Mouse (Mus musculus) natural killer cell, adult 2 months (primary cell): Measurements from ENCODE around the gene Usp29.
"Not testable (repeated sequence)": the region's sequence is repeated elsewhere in the genome, so short reads cannot be mapped to it uniquely, and the experiment has no call there.

Experiments used
- DNase-seq, 2 experiments: peaks; one replicate each; pipeline ENCODE4 v3.0.0; 2022; ENCODE audit warnings: low spot score in 2 of 2

Usp29 gene

GRCm38 (mm10) chr7:6765240-6765639, 34.9 kb downstream of the Usp29 start:
- no peak for DNase-seq

DNA sequence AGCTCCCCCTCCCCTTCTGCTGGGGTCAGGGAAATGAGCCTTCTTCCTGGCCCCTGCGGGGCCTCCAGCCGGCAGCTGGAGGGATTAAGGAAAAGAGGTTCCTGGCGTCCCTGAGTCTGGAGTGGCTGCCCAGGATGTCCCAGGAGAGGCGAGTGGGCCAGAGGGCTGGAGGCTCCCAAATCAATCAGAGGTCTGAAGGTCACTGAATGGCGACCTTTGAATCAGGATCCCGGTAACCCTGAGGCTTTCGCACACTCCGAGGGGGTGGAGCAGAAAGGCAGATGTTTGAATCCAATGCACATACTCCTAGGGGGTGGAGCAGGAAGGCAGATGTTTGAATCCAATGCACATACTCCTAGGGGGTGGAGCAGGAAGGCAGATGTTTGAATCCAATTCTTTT, 39.9 kb downstream of the Usp29 start:
- DNase-seq: no peak

DNA sequence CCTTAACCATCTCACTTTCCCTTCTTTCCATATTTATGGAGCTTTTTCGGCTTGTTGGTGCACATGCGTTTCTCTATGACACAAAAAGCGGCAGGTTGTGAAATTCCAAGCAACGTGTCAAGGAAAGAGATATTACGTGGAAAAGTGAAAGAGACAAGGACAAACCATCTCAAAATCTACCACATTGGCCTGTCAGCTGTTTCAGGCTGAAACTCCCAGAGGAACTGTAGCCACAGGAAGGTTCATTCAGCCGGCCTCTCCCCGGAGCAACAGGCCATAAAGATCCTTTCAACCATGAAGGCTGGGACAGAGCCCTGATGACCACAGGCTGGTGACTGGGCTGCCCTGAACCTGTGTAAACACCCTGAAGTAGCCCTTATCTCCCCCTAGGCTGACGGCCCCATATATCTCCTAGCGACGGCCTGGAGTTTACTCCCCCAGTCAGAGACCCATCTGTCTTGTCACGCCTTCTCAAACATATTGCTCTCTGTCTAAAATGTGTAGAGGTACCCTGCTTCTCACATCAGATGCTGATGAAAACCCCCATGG, 43.6 kb downstream of the Usp29 start:
- DNase-seq: not testable (repeated sequence)

GRCm38 (mm10) chr7:6776314-6777059, 46.1 kb downstream of the Usp29 start:
- DNase-seq: no peak

DNA sequence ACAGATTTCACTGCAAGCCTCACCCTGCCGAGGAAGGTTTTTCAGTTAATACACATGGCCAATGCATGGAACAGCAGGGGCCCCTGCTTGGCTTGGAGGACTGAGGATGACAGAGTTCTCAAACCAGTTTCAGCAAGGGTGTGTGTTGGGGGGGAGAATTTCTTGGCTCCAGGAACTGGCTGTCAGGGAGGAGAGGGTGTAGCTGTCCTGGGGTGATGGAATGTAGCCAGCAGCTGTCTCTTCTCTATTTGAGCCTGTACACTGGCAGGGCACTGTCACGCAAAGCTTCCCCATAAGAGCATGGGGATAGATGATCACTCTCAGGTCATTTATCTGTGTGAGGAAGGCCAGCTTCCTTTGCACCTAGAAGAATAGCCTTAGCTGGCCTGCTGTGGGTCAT, 46.7 kb downstream of the Usp29 start:
- no peak for DNase-seq

DNA sequence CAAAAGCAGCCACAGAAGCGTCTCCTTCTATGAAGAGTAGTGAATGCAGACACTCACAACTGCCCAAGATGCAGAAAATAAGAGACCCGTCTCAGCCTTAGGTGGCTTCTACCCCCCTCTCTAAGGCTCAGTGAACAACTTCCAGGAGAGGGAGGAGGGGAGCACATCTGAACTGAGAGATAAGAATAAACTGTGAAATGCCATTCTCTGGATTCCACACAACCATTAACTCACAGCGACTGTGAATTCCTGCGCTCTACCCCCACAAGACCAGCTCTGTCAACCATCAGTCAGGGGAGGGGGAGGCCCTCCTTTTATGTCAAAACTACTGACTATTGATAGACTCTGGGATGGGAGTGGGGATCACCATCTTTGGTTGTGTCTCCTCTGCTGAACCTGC, 47.3 kb downstream of the Usp29 start:
- no peak for DNase-seq

GRCm38 (mm10) chr7:6779172-6779571, 48.8 kb downstream of the Usp29 start:
- DNase-seq: no peak

- DNase-seq: no peak
Measured at GRCm38 (mm10) chr7:6781541-6781940, 51.2 kb downstream of the Usp29 start.

DNA sequence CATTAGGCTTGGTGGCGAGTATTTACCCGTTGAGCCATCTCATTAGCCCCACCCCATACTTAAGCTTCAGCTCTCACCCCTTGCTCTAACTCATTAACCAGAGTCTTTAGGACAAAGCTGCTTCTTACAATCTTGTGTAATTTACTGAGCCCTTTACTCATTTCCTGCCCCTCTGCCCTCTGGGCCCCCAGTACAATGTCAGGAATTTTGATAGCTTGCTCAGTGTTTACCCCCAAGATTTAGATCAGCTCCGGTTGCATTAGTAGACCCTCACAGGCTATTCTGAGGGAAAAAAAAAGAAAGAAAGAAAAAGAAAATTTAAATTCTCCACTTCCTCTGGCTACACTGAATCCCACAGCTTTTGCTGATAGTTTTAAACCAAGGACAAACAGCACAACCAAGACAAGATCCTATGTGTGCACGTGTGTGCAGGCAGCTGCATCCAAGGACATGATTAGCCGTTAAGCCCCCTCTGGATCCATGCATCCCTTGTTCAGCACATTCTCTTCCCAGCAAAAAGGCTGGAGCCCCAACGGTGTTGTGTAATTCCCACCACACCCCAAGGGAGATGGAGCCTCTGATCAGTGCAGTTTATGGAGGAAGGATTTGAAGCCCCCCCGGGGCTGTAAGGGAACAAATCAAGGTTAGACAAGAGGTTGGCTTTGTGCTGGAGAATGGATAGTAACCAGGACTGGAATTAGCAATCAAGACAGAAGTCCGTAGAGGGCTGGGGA, 54.1 kb downstream of the Usp29 start:
- DNase-seq: no peak

DNA sequence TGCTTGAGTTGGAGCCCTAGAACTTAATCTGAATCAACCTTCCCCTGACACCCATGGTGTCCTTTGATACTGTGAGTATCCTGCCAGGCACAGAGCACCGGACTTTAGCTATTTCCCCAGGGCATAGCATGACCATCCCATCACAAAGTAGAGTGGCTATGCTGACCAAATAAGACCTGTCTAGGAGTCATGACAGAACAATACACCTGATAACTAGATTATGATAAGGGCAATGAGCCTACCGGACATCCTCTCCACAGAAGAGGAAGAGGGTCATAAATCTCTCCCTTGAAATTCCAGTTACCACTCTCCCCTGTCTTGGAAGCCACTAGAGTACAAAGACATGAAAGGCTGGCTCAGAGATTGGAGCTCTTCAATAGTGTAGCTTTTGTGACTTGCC, 56.6 kb downstream of the Usp29 start:
- no peak for DNase-seq

DNA sequence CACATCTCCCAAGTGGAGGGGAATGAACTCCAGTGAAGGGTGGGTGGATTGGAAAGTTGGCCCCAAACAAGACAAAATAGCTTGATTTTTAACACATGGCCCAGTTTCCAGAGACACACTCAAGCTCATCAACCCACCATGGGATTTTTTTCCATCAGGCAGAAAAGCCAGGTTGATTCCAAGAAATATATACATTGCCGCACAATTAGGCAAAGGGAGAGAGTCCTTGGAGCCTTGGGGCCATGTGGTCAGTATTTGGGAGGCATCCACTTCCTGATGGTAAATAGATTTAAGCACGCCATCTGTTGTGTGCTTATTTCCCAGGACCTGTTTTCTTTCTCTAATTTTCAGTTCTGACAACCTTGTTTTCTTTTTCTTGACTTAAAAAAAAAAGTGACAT, 57.7 kb downstream of the Usp29 start:
- no peak for DNase-seq

DNA sequence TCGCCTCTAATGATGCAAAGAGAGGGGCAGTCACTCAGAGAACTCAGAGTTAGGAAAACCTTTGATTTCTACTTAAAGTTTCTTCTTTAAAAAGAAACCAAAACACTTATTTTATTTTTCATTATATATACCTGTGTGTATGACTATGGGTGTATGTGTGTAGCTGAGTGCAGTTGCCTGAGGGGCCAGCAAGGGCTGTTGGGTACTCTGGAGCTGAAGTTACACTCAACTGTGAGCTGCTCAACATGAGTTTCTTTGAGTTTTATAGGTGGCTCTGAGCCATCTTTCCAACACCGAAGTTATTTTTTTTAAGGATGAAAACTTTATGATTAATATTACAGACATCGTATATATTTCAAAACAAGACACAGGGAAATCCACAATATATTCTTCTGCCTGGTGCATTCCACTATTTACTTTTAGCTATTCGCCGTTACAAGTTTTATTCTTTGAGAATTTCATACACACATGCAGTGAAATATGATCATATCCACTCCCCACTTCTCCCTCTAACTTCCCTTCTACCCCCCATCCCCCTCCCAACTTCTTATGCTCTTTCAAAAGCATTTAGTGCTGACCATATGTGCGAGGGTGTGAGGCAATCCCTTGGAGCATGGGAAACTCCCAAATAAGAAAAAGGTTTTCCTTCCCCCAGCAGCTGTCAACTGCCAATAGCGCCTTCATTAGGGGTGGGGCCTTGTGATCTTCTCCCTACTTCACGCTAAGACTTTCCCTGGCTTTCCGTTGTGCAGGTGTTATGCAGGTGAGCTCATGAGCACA, 61.1 kb downstream of the Usp29 start:
- DNase-seq: no peak

- no peak for DNase-seq
Measured at GRCm38 (mm10) chr7:6793240-6793639, 62.9 kb downstream of the Usp29 start.

- DNase-seq: no peak
Measured at GRCm38 (mm10) chr7:6793811-6794210, 63.4 kb downstream of the Usp29 start.

DNA sequence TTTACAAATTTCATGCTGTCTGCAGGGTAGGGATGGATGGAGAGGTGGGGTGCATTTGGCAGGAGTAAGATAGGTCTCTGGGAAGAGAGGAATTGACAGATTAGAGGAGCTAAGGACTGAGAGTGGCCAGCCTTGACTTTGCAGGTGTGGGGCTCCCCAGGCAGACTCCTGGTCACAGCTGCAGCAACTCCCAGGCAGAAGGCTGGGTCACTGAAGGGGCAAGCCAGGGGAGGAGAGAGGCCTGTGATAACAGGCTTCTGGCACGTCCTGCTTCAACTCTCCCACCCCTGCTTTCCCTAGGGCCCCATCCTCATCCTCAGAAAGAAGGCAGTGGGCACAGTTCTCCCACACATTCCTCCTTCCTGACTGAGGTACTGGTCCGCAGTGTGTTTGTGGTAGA, 67.0 kb downstream of the Usp29 start:
- DNase-seq: no peak

- DNase-seq: no peak
Measured at GRCm38 (mm10) chr7:6799105-6799805, 68.9 kb downstream of the Usp29 start.

DNA sequence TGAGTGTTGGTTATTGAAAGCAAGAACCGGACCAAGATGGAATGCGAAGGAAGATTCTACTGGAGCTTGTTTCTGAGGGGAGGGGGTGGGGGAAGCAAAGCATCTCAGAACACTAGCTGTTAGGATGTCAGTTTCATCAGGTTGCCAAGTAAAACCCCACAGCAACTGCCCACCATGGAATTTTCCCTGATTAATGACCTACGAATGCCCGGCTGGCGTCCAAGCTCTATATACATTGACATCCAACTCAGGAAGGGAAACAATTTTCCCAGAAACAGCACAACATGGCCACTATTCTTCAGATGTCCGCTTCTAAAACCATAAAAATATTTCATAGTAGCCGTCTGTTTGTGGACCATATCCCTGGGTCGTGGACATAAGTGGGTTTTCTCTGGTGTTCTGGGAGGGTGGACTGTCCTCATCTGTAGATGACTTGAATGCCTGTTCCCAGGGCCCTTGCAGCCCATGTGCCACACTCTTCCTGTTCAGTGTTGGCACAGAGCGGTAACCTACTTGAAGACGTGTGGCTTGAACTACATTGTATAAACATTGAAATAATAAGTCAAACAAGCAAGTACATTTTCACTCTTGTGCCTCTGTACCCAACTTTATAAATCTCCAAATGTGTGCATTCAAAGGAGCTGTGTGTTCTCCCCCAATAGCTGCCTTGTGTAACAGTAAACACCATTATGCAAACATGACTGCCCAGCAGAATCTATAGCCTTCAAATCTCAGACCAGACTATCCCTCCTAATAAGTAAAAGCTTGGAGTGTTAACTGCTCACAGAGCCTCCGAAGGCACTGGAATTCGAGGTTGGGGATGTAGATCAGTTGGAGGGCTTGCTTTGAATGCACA, 70.4 kb downstream of the Usp29 start:
- no peak for DNase-seq

DNA sequence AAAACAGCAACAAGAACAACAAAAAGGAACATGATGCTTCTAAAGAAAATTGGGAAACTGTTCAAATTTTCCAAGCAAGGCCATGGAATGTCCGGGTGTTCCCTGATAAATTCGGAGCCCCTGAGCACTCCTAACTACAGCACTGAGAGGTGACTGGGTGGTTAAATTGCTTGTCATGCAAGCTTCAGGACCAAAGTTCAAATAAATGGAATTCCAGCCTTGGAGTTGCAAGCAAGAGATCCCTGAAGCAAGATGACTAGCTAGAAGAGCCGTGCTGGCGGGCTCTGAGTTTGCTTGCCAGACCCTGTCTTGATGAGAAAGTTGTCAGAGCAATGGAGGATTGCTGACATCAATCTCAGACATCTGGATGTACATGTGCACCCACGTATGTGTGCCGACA, 71.3 kb downstream of the Usp29 start:
- DNase-seq: no peak

DNA sequence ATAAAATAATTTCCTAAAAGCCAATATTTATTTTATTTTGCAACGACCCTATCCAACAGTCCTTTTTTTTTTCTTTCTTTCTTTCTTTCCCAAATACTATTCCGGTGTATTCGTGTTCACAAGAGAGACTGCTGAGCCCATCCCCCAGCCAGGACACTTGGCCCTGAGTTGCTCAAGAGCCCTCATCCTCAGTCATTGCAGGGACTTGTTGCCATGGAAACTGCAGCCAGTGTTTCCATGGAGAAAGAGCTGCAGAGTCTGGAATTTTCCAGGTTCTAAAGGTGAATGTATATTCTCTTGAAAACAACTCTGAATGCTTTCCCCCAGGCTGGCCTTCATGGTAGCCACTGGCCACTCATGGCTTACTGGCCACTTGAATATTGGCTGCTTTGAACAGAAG, 80.2 kb downstream of the Usp29 start:
- no peak for DNase-seq

GRCm38 (mm10) chr7:6814971-6815370, 84.6 kb downstream of the Usp29 start:
- no peak for DNase-seq
